Mouse (Mus musculus): Measurements from ENCODE around the gene Ttll3.

GRCm38 (mm10) chr6:113351161-113351560 lies 37.9 kb upstream of the Ttll3 start:
- TF ChIP-seq CTCF (IDR thresholded peaks at IDR 0.05; ENCODE audit: control insufficient read depth, insufficient read depth, insufficient read length), result no peak
- no peak for TF ChIP-seq MAX (IDR thresholded peaks at IDR 0.05)
- no peak for TF ChIP-seq MYOG (IDR thresholded peaks at IDR 0.05; ENCODE audit: control insufficient read depth, extremely low read depth, insufficient read length)

Measured in C2C12 (cell line).